Mouse (Mus musculus): Measurements from ENCODE around the gene Pex16.

GRCm38 (mm10) chr2:92423702-92424461, 49.4 kb downstream of the Pex16 start:
- no peak for TF ChIP-seq CTCF (IDR thresholded peaks at IDR 0.05; ENCODE audit: control insufficient read depth, insufficient read depth, insufficient read length)
- TF ChIP-seq MYOD1 (IDR thresholded peaks at IDR 0.05; ENCODE audit: control insufficient read depth, insufficient read length, low read depth): no peak
- TF ChIP-seq CEBPB (IDR thresholded peaks at IDR 0.05; ENCODE audit: low read depth): no peak
- TF ChIP-seq FOSL1 (IDR thresholded peaks at IDR 0.05; ENCODE audit: insufficient read depth, low read length, poor library complexity, severe bottlenecking): no peak
- no peak for TF ChIP-seq MAX (IDR thresholded peaks at IDR 0.05)
- TF ChIP-seq MYOG (IDR thresholded peaks at IDR 0.05; ENCODE audit: control insufficient read depth, extremely low read depth, insufficient read length): no peak
- TF ChIP-seq USF1 (IDR thresholded peaks at IDR 0.05; ENCODE audit: low read depth): no peak

Data from C2C12 (cell line).